Comparison of ENCODE assay signal across 12 mouse cellular contexts in the genomic region with DNA sequence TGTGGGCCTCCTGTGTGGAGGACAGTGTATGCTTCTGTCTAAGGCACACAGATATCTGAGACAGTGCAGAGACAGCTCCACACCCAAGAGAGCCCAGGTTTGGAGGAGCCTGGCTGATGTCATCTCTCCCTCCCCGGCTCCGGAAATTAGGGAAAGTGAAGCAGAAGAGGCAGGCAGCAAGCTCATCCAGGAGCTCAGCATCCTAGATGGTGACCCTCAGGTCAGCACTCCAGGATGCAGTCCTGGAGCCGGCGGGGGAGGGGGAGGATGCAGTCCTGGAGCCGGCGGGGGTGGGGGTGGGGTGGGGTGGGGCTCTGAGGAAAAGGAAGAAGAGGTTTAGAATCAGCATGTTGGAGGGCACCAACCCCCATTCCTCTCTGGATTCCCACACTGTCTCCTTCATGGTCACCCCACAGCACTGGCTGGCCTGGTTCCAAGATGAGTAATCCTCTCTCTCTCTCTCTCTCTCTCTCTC. TPM values are rescaled to one million over a fixed set of nuclear protein-coding genes. Genes with fewer than 3 reads are reported as not detected.
DNase-seq lines count a peak whose midpoint lies in the region; ATAC-seq lines count a peak whose summit lies in the region.
"Had no signal": no experiment of that assay in that cellular context is flagged by ENCODE, and none has a peak within 500 bp of the region (broad histone marks: within the 10 kb centered on the region; RNA-seq: fewer than 3 reads in every experiment).

No protein-coding gene starts in this region.

- peak; percentile 82 for DNase-seq in heart, adult 11 months
- no peak for DNase-seq in heart, adult 8-10 months (ENCODE audit: low spot score)
- peak; percentile 82 for DNase-seq in adrenal gland, postnatal 14 days
- DNase-seq in kidney, postnatal 36 days, result peak; percentile 31 to 43
- no peak for DNase-seq in layer of hippocampus, adult 9-11 months
- DNase-seq: cerebellum, adult 9-11 months had no signal

- WGBS in liver, embryonic 16.5 days (ENCODE audit: insufficient replicate concordance), result 41% methylated on average over 2 of the region's 6 CpGs
- WGBS in liver, embryonic 12.5 days (ENCODE audit: insufficient replicate concordance), result 23% methylated on average over 6 of the region's 6 CpGs

- H3K4me2 ChIP-seq in liver, embryonic 16.5 days (ENCODE audit: low read depth, low read length), result no peak overlapping the region
- no peak overlapping the region for H3K4me2 ChIP-seq in liver, embryonic 12.5 days
- H3K4me2 ChIP-seq: hindbrain, embryonic 14.5 days; limb, embryonic 12.5 days had no signal

- H3K4me3 ChIP-seq in liver, embryonic 16.5 days (ENCODE audit: low read depth, low read length), result no peak overlapping the region
- H3K4me3 ChIP-seq in liver, embryonic 12.5 days, result no peak overlapping the region
- H3K4me3 ChIP-seq: limb, embryonic 12.5 days had no signal

- ATAC-seq in liver, embryonic 16.5 days (ENCODE audit: low read depth), result peak; percentile 13
- no peak for ATAC-seq in liver, embryonic 12.5 days
- ATAC-seq in erythroid progenitor cell, adult 5-6 weeks (replicated peaks; ENCODE audit: low FRiP score, poor library complexity, severe bottlenecking), result no peak
- ATAC-seq: forebrain, embryonic 14.5 days had no signal

- no peaks in the 10 kb centered on the region for H3K36me3 ChIP-seq in liver, embryonic 16.5 days (ENCODE audit: control insufficient read depth, insufficient read depth)
- H3K36me3 ChIP-seq in liver, embryonic 12.5 days, result no peaks in the 10 kb centered on the region
- H3K36me3 ChIP-seq: limb, embryonic 12.5 days had no signal

- no peaks in the 10 kb centered on the region for H3K4me1 ChIP-seq in liver, embryonic 16.5 days (ENCODE audit: control insufficient read depth, low read depth, low read length)
- no peaks in the 10 kb centered on the region for H3K4me1 ChIP-seq in liver, embryonic 12.5 days

- no peak overlapping the region for H3K27ac ChIP-seq in liver, embryonic 16.5 days (ENCODE audit: low read length)
- no peak overlapping the region for H3K27ac ChIP-seq in liver, embryonic 12.5 days
- H3K27ac ChIP-seq: hindbrain, embryonic 14.5 days; limb, embryonic 12.5 days had no signal

- H3K9me3 ChIP-seq in liver, embryonic 16.5 days (replicated peaks; ENCODE audit: control insufficient read depth, low read length), result no peaks in the 10 kb centered on the region
- 0 out of 2 replicates have a peak, but pooled peaks cover 2% of the 10 kb centered on the region for H3K9me3 ChIP-seq in liver, embryonic 12.5 days (replicated peaks)

- H3K9ac ChIP-seq in liver, embryonic 16.5 days (ENCODE audit: low read depth, low read length), result no peak overlapping the region
- H3K9ac ChIP-seq in liver, embryonic 12.5 days, result no peak overlapping the region
- H3K9ac ChIP-seq: hindbrain, embryonic 14.5 days; limb, embryonic 12.5 days had no signal

- no peaks in the 10 kb centered on the region for H3K27me3 ChIP-seq in liver, embryonic 16.5 days (ENCODE audit: control insufficient read depth, insufficient read depth, low read depth, low read length)
- H3K27me3 ChIP-seq in liver, embryonic 12.5 days (replicated peaks), result 0 out of 2 replicates have a peak, but pooled peaks cover 4% of the 10 kb centered on the region

RNA-seq across cellular contexts. Expression of a gene that starts 37.8 kb away (rescaled TPM):
- total RNA-seq in heart, adult 8-10 months (2022), result 1 to 10 TPM; 7.3 to 9.9 (median 9.0) TPM
- 2.0 and 2.2 TPM in 2 replicates for polyA plus RNA-seq in liver, embryonic 16.5 days (2015; fragmentation: Nextera tagmentation; extraction: Ambion mirVana)
- polyA plus RNA-seq in liver, embryonic 12.5 days (2016; fragmentation: Nextera tagmentation; extraction: Ambion mirVana), result 6.2 and 6.4 TPM in 2 replicates
- 72.2 and 76.9 TPM in 2 replicates for total RNA-seq in adrenal gland, postnatal 14 days (2021)
- total RNA-seq in erythroid progenitor cell, adult 5-6 weeks (2015; ENCODE audit: low replicate concordance), result 2.2 TPM in 1 of 2 replicates, not detected in the other
- total RNA-seq in erythroid progenitor cell, adult 5-6 weeks (2017; ENCODE audit: low replicate concordance), result 0.61 and 0.64 TPM in 2 replicates

Comparison
In these comparisons a context has a peak if more than half of its experiments do, and no peak if none do; other contexts are left out.
1. DNase-seq: peak in heart, adult 11 months (single experiment), adrenal gland, postnatal 14 days (single experiment) and kidney, postnatal 36 days (2 of 2); none in heart, adult 8-10 months (single experiment) and layer of hippocampus, adult 9-11 months (single experiment).